Mouse (Mus musculus): ENCODE data around the gene Ppargc1a. TPM values are rescaled to one million over a fixed set of nuclear protein-coding genes. Genes with fewer than 3 reads are reported as not detected.

The Ppargc1a gene
- polyA plus RNA-seq, 1 experiment from 2014 or later = 4.1 TPM

GRCm38 (mm10) chr5:51565038-51565437, 2.5 kb downstream of the Ppargc1a start:
- H3K27me3 ChIP-seq (ENCODE audit: control insufficient read depth, insufficient read depth, low read length) = no peaks in the 10 kb centered on the region
- H3K4me1 ChIP-seq (replicated peaks; ENCODE audit: control insufficient read depth, insufficient read depth, low read length) = no peaks in the 10 kb centered on the region
- no peak for ATAC-seq (ENCODE audit: low FRiP score)
- DNase-seq (ENCODE audit: low spot score) = no peak
- no peaks in the 10 kb centered on the region for H3K9me3 ChIP-seq (ENCODE audit: control insufficient read depth, low read length)
- no peak overlapping the region for H3K27ac ChIP-seq (ENCODE audit: low read depth, low read length)
- no peak overlapping the region for H3K4me3 ChIP-seq (ENCODE audit: low read depth, low read length)
- no peak overlapping the region for H3K9ac ChIP-seq (ENCODE audit: low read depth, low read length)
- H3K4me2 ChIP-seq (replicated peaks; ENCODE audit: low read depth, low read length) = no peak overlapping the region
- no peaks in the 10 kb centered on the region for H3K36me3 ChIP-seq (ENCODE audit: control insufficient read depth, insufficient read depth, low read length)

DNA sequence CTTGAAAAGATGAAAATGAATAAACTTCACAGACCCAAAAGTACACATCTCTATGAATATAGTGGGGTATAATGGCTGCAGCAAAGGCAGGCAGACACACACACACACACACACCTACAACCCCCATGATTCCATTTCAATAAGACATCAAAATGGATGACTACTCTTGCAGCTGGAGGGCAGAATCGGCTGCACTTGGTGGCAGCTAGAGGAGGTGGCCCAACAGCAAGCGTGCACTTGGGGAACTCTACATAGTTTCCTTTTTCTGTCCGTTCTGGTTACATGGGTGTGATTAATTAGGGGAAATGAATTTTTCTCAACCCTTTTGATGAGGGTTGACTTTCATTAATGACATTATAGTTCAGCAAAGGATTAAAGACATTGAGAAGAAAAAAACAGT, 4.0 kb downstream of the Ppargc1a start:
- Histone ChIP-seq H3K4me2 (replicated peaks; ENCODE audit: low read depth, low read length) (no peak overlapping the region), H3K9me3 (ENCODE audit: control insufficient read depth, low read length) (no peaks in the 10 kb centered on the region), H3K36me3 (ENCODE audit: control insufficient read depth, insufficient read depth, low read length) (no peaks in the 10 kb centered on the region), H3K27me3 (ENCODE audit: control insufficient read depth, insufficient read depth, low read length) (no peaks in the 10 kb centered on the region), H3K4me1 (replicated peaks; ENCODE audit: control insufficient read depth, insufficient read depth, low read length) (no peaks in the 10 kb centered on the region), H3K9ac (ENCODE audit: low read depth, low read length) (no peak overlapping the region), H3K4me3 (ENCODE audit: low read depth, low read length) (no peak overlapping the region), H3K27ac (ENCODE audit: low read depth, low read length) (no peak overlapping the region)
- ATAC-seq (ENCODE audit: low FRiP score) (no peak), DNase-seq (ENCODE audit: low spot score) (no peak)
- WGBS = 81% methylated on average over 3 of the region's 3 CpGs

DNA sequence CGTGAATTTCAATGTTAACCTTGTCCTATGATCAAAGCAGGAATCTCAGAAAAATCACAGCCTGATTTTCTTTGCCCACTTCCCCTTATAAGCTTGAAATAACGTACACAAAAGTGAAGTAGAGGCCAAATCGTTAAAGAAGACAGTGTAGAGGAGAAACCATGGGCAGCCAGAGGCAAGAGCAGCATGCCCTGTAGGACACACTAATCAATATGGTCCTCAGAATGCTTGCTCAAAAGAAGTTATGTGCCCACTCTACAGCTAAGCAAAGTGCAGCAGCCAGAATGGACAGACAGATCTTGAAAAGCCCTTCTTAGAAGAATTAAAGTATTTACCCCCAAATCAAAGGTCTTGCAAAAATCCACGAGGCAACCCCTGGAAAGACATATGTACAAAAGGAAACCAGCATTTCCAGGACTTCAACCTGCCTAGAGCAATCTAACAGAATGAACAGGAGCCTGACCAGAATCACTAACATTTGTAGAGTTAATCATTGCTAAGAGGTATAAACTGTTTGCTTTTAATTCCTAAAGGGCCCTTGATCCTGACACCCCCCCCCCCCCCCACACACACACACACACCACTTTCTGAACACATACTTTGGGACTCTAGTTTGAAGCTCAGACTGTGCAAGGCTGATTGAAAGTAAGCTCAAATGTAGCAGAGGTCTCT, 9.8 kb downstream of the Ppargc1a start:
- no peaks in the 10 kb centered on the region for H3K4me1 ChIP-seq (replicated peaks; ENCODE audit: control insufficient read depth, insufficient read depth, low read length)
- 79% methylated on average over 4 of the region's 4 CpGs for WGBS
- H3K9me3 ChIP-seq (ENCODE audit: control insufficient read depth, low read length) = no peaks in the 10 kb centered on the region
- H3K4me2 ChIP-seq (replicated peaks; ENCODE audit: low read depth, low read length) = no peak overlapping the region
- no peaks in the 10 kb centered on the region for H3K36me3 ChIP-seq (ENCODE audit: control insufficient read depth, insufficient read depth, low read length)
- H3K27me3 ChIP-seq (ENCODE audit: control insufficient read depth, insufficient read depth, low read length) = no peaks in the 10 kb centered on the region
- H3K9ac ChIP-seq (ENCODE audit: low read depth, low read length) = no peak overlapping the region
- no peak overlapping the region for H3K27ac ChIP-seq (ENCODE audit: low read depth, low read length)
- ATAC-seq (ENCODE audit: low FRiP score) (no peak), DNase-seq (ENCODE audit: low spot score) (no peak)
- no peak overlapping the region for H3K4me3 ChIP-seq (ENCODE audit: low read depth, low read length)

- DNase-seq (ENCODE audit: low spot score) (peak; percentile 41), ATAC-seq (ENCODE audit: low FRiP score) (peak; percentile 75)
- 9% methylated on average over 5 of the region's 5 CpGs for WGBS
These were observed 13.9 kb downstream of the Ppargc1a start for GRCm38 (mm10) chr5:51553671-51554070.

GRCm38 (mm10) chr5:51553251-51553650, 14.3 kb downstream of the Ppargc1a start:
- Histone ChIP-seq H3K9me3 (ENCODE audit: control insufficient read depth, low read length) (no peaks in the 10 kb centered on the region), H3K4me3 (ENCODE audit: low read depth, low read length) (peak overlapping the region; percentile 43), H3K27me3 (ENCODE audit: control insufficient read depth, insufficient read depth, low read length) (no peaks in the 10 kb centered on the region), H3K4me1 (replicated peaks; ENCODE audit: control insufficient read depth, insufficient read depth, low read length) (no peaks in the 10 kb centered on the region), H3K27ac (ENCODE audit: low read depth, low read length) (no peak overlapping the region), H3K9ac (ENCODE audit: low read depth, low read length) (peak overlapping the region; percentile 46; the same call in 1 of the 2 replicates), H3K36me3 (ENCODE audit: control insufficient read depth, insufficient read depth, low read length) (no peaks in the 10 kb centered on the region), H3K4me2 (replicated peaks; ENCODE audit: low read depth, low read length) (peak overlapping the region; percentile 67)
- peak; percentile 20 for ATAC-seq (ENCODE audit: low FRiP score)
- no peak for DNase-seq (ENCODE audit: low spot score)
- 20% methylated on average over 5 of the region's 5 CpGs for WGBS

More at GRCm38 (mm10) chr5:51553671-51554070, 13.9 kb downstream of the Ppargc1a start:
- 0 out of 2 replicates have a peak overlapping the region, but pooled peaks have one; percentile 4 for H3K9ac ChIP-seq (ENCODE audit: low read depth, low read length)
- no peaks in the 10 kb centered on the region for H3K27me3 ChIP-seq (ENCODE audit: control insufficient read depth, insufficient read depth, low read length)
- no peaks in the 10 kb centered on the region for H3K9me3 ChIP-seq (ENCODE audit: control insufficient read depth, low read length)
- H3K4me1 ChIP-seq (replicated peaks; ENCODE audit: control insufficient read depth, insufficient read depth, low read length) = no peaks in the 10 kb centered on the region
- no peak overlapping the region for H3K27ac ChIP-seq (ENCODE audit: low read depth, low read length)
- H3K4me3 ChIP-seq (ENCODE audit: low read depth, low read length) = peak overlapping the region; percentile 43
- no peaks in the 10 kb centered on the region for H3K36me3 ChIP-seq (ENCODE audit: control insufficient read depth, insufficient read depth, low read length)
- peak overlapping the region; percentile 67 for H3K4me2 ChIP-seq (replicated peaks; ENCODE audit: low read depth, low read length)

DNA sequence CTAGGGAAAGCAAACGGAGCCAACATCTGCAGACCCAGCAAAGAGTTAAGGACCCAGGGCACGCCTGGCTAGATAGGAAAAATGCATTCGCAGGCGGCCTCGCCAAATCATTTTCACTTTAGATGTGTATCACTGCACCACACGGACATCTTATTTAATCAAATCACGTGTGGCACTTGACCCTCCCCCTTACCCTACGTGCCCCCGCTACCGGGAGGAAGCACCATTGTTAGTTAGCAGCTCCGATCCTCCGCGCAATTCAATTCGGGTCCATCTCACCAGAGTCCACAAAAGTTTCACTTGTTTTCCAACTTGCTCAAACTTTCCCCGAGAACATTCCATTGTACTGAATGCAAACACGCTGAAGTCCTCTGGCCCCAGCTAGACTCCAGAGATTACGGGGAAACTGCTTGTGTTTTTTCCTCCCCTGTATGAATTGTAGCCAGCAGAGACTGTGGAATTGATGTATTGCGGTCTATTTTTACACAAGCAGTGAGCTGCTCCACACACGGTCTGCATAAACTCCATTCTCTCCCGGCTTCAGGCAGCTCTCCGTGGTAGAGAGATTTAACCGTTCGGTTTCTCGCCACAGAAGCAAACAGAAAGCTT, 14.9 kb downstream of the Ppargc1a start:
- 1% methylated on average over 24 of the region's 24 CpGs for WGBS
- no peaks in the 10 kb centered on the region for H3K36me3 ChIP-seq (ENCODE audit: control insufficient read depth, insufficient read depth, low read length)
- ATAC-seq (ENCODE audit: low FRiP score) = peak; percentile 89

DNA sequence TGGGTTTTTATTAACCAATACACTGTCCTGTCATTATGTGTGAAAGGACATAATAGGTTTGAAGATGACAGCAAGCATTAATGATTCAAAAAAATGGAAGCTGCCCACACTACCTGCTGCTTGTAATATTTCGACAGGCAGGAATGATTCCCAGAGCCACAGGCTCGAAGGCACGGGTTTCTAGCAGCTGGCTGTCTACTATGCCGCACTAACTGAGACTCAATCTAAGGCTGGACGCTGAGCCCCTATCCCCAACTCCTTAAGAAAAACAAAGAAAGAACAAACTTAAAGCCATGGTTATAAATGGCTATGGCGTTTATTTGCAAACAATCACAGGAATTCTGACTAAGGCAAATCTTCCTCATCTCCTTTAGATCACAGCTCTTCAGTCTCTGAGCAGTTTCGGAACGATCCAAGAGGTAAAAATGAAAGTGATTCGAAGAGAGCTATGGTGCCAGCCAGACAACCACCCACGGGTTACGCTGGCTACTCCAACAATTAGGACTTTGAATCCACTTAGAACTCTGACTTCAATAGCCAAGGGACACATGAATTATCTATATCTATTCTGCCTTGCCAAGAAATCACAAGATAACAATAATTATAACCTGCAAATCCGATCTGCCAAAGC, 15.6 kb downstream of the Ppargc1a start:
- peak overlapping the region; percentile 43 for H3K4me3 ChIP-seq (ENCODE audit: low read depth, low read length)
- no peaks in the 10 kb centered on the region for H3K9me3 ChIP-seq (ENCODE audit: control insufficient read depth, low read length)
- no peaks in the 10 kb centered on the region for H3K36me3 ChIP-seq (ENCODE audit: control insufficient read depth, insufficient read depth, low read length)
- ATAC-seq (ENCODE audit: low FRiP score) (peak; percentile 47), DNase-seq (ENCODE audit: low spot score) (peak; percentile 44)
- 0 out of 2 replicates have a peak overlapping the region, but pooled peaks have one; percentile 58 for H3K27ac ChIP-seq (ENCODE audit: low read depth, low read length)
- no peaks in the 10 kb centered on the region for H3K27me3 ChIP-seq (ENCODE audit: control insufficient read depth, insufficient read depth, low read length)
- 28% methylated on average over 12 of the region's 12 CpGs for WGBS
- H3K4me2 ChIP-seq (replicated peaks; ENCODE audit: low read depth, low read length) = peak overlapping the region; percentile 67
- H3K4me1 ChIP-seq (replicated peaks; ENCODE audit: control insufficient read depth, insufficient read depth, low read length) = no peaks in the 10 kb centered on the region
- peak overlapping the region; percentile 46 for H3K9ac ChIP-seq (ENCODE audit: low read depth, low read length)

More for the DNA sequence above, 14.9 kb downstream of the Ppargc1a start:
- peak overlapping the region; percentile 46 for H3K9ac ChIP-seq (ENCODE audit: low read depth, low read length)
- H3K4me3 ChIP-seq (ENCODE audit: low read depth, low read length) = peak overlapping the region; percentile 43
- peak; percentile 74 for DNase-seq (ENCODE audit: low spot score)
- no peaks in the 10 kb centered on the region for H3K4me1 ChIP-seq (replicated peaks; ENCODE audit: control insufficient read depth, insufficient read depth, low read length)
- no peaks in the 10 kb centered on the region for H3K9me3 ChIP-seq (ENCODE audit: control insufficient read depth, low read length)
- 0 out of 2 replicates have a peak overlapping the region, but pooled peaks have one; percentile 58 for H3K27ac ChIP-seq (ENCODE audit: low read depth, low read length)
- no peaks in the 10 kb centered on the region for H3K27me3 ChIP-seq (ENCODE audit: control insufficient read depth, insufficient read depth, low read length)
- peak overlapping the region; percentile 67 for H3K4me2 ChIP-seq (replicated peaks; ENCODE audit: low read depth, low read length)

GRCm38 (mm10) chr5:51547442-51548035, 20.0 kb downstream of the Ppargc1a start:
- Histone ChIP-seq H3K4me2 (replicated peaks; ENCODE audit: low read depth, low read length) (no peak overlapping the region), H3K4me1 (replicated peaks; ENCODE audit: control insufficient read depth, insufficient read depth, low read length) (no peaks in the 10 kb centered on the region), H3K9ac (ENCODE audit: low read depth, low read length) (no peak overlapping the region), H3K27me3 (ENCODE audit: control insufficient read depth, insufficient read depth, low read length) (no peaks in the 10 kb centered on the region), H3K36me3 (ENCODE audit: control insufficient read depth, insufficient read depth, low read length) (no peaks in the 10 kb centered on the region), H3K4me3 (ENCODE audit: low read depth, low read length) (no peak overlapping the region), H3K27ac (ENCODE audit: low read depth, low read length) (no peak overlapping the region), H3K9me3 (ENCODE audit: control insufficient read depth, low read length) (no peaks in the 10 kb centered on the region)
- 87% methylated on average over 6 of the region's 6 CpGs for WGBS
- DNase-seq (ENCODE audit: low spot score) (no peak), ATAC-seq (ENCODE audit: low FRiP score) (no peak)
